7 mouse cellular contexts compared by ENCODE assay signal in genomic region chr5:149321909-149322841, GRCm38 (mm10). TPM values are rescaled to one million over a fixed set of nuclear protein-coding genes. Genes with fewer than 3 reads are reported as not detected.
DNase-seq lines count a peak whose midpoint lies in the region; ATAC-seq and TF ChIP-seq lines count a peak whose summit lies in the region.

No protein-coding gene starts in this region.

- H3K4me1 ChIP-seq in embryonic facial prominence, embryonic 11.5 days (ENCODE audit: control insufficient read depth, insufficient read depth, low read length), result peaks cover 7% of the 10 kb centered on the region
- peaks cover 33% of the 10 kb centered on the region for H3K4me1 ChIP-seq in midbrain, embryonic 11.5 days (ENCODE audit: control insufficient read depth, insufficient read depth, low read length)
- H3K4me1 ChIP-seq in thymus, adult 2 months (replicated peaks; ENCODE audit: control insufficient read depth, insufficient read depth, low read length), result peaks cover 67% of the 10 kb centered on the region

- H3K9ac ChIP-seq in embryonic facial prominence, embryonic 11.5 days (replicated peaks; ENCODE audit: low read length), result peak overlapping the region; percentile 1; the same call in 1 of the 2 replicates
- H3K9ac ChIP-seq in midbrain, embryonic 11.5 days (ENCODE audit: low read length), result no peak overlapping the region

- H3K36me3 ChIP-seq in embryonic facial prominence, embryonic 11.5 days (replicated peaks; ENCODE audit: control insufficient read depth, insufficient read depth, low read depth, low read length), result no peaks in the 10 kb centered on the region
- H3K36me3 ChIP-seq in midbrain, embryonic 11.5 days (ENCODE audit: control insufficient read depth, insufficient read depth, low read length), result no peaks in the 10 kb centered on the region
- no peaks in the 10 kb centered on the region for H3K36me3 ChIP-seq in thymus, adult 2 months (ENCODE audit: control insufficient read depth, insufficient read depth, low read length)

- H3K27ac ChIP-seq in embryonic facial prominence, embryonic 11.5 days (replicated peaks; ENCODE audit: low read depth, low read length), result peak overlapping the region; percentile 94
- H3K27ac ChIP-seq in midbrain, embryonic 11.5 days (ENCODE audit: low read depth, low read length), result peak overlapping the region; percentile 25; the same call in 1 of the 2 replicates
- H3K27ac ChIP-seq in thymus, adult 2 months (ENCODE audit: control insufficient read depth, insufficient read depth, low read length), result no peak overlapping the region

- TF ChIP-seq CTCF in Patski (IDR thresholded peaks at IDR 0.05), result no peak
- TF ChIP-seq CTCF in thymus, adult 2 months (IDR thresholded peaks at IDR 0.05; ENCODE audit: borderline replicate concordance, control insufficient read depth, extremely low read depth, insufficient read depth, low read length, poor library complexity), result no peak

- no peak for DNase-seq in Patski (ENCODE audit: low read depth, low spot score)
- peak; percentile 65 for DNase-seq in embryonic facial prominence, embryonic 11.5 days (ENCODE audit: low spot score)
- peak; percentile 62 for DNase-seq in kidney, adult 18-20 months
- peak; percentile 90 for DNase-seq in midbrain, embryonic 11.5 days (ENCODE audit: low spot score, missing footprints)
- DNase-seq in spleen, postnatal 36 days (ENCODE audit: low spot score in 2 of 2), result no peak
- no peak for DNase-seq in adrenal gland, postnatal 10 days
- DNase-seq in thymus, adult 2 months, result no peak

- no peak overlapping the region for H3K4me3 ChIP-seq in embryonic facial prominence, embryonic 11.5 days (ENCODE audit: low read depth, low read length)
- H3K4me3 ChIP-seq in midbrain, embryonic 11.5 days (ENCODE audit: low read depth, low read length), result no peak overlapping the region
- H3K4me3 ChIP-seq in thymus, adult 2 months (ENCODE audit: control insufficient read depth, insufficient read depth, low read length), result no peak overlapping the region

- no peak for TF ChIP-seq POLR2A in thymus, adult 2 months (IDR thresholded peaks at IDR 0.05; ENCODE audit: control insufficient read depth, extremely low read depth, insufficient read depth, low read length, poor library complexity)

- POLR2A ChIA-PET in Patski (lab: Charles Lee), result interaction anchor here (0.6 to 0.8 kb wide), 3 partner anchors 11 to 41 kb away, joined by 3 to 14 read pairs (median 6); no protein-coding TSS in a partner anchor

- 0 out of 2 replicates have a peak overlapping the region, but pooled peaks have one; percentile 2 for H3K4me2 ChIP-seq in embryonic facial prominence, embryonic 11.5 days (ENCODE audit: low read depth, low read length)
- H3K4me2 ChIP-seq in midbrain, embryonic 11.5 days, result no peak overlapping the region

- H3K9me3 ChIP-seq in embryonic facial prominence, embryonic 11.5 days (replicated peaks; ENCODE audit: control insufficient read depth, low read length), result no peaks in the 10 kb centered on the region
- H3K9me3 ChIP-seq in midbrain, embryonic 11.5 days (ENCODE audit: control insufficient read depth, low read length), result no peaks in the 10 kb centered on the region

- ATAC-seq in Patski, result peak; percentile 42
- no peak for ATAC-seq in embryonic facial prominence, embryonic 11.5 days (replicated peaks; ENCODE audit: insufficient number of reproducible peaks, low FRiP score, low TSS enrichment, low read depth)
- ATAC-seq in midbrain, embryonic 11.5 days (ENCODE audit: low FRiP score), result no peak

- CTCF ChIA-PET in Patski (lab: Charles Lee), result interaction anchor here (0.8 kb wide), 1 partner anchor 36 kb away, joined by 3 read pairs; no protein-coding TSS in a partner anchor

- 26% methylated on average over 15 of the region's 15 CpGs for WGBS in embryonic facial prominence, embryonic 11.5 days
- 70% methylated on average over 15 of the region's 15 CpGs for WGBS in midbrain, embryonic 11.5 days
- WGBS in thymus, adult 2 months, result 92% methylated on average over 15 of the region's 15 CpGs

- in situ Hi-C loops in Patski (cut with MboI; ENCODE audit: low pct_unique_long_range_greater_than_20kb), result no loop called here

- no peaks in the 10 kb centered on the region for H3K27me3 ChIP-seq in Patski
- H3K27me3 ChIP-seq in embryonic facial prominence, embryonic 11.5 days (ENCODE audit: control insufficient read depth, insufficient read depth, low read length), result no peaks in the 10 kb centered on the region
- no peaks in the 10 kb centered on the region for H3K27me3 ChIP-seq in midbrain, embryonic 11.5 days (ENCODE audit: control insufficient read depth, insufficient read depth, low read length)
- no peaks in the 10 kb centered on the region for H3K27me3 ChIP-seq in thymus, adult 2 months (ENCODE audit: control insufficient read depth, insufficient read depth, low read length)

RNA-seq across cellular contexts. Expression of gene Alox5ap, which starts 57.6 kb away (rescaled TPM):
- polyA plus RNA-seq in Patski (2021), result 0.64 TPM
- polyA plus RNA-seq in embryonic facial prominence, embryonic 11.5 days (2014; fragmentation: Nextera tagmentation; extraction: Ambion mirVana), result 8.5 and 8.7 TPM in 2 replicates
- polyA plus RNA-seq in midbrain, embryonic 11.5 days (2014; fragmentation: Nextera tagmentation; extraction: Ambion mirVana), result 6.3 and 9.3 TPM in 2 replicates
- total RNA-seq in adrenal gland, postnatal 10 days (2021), result 10 to 100 TPM; 10.3 to 15.3 TPM
- polyA plus RNA-seq in thymus, adult 2 months (2012; rRNA removed), result 31.6 and 50.1 TPM in 2 replicates

Comparison
In these comparisons a context has a peak if more than half of its experiments do, and no peak if none do; other contexts are left out.
1. DNase-seq: peak in embryonic facial prominence, embryonic 11.5 days (single experiment), kidney, adult 18-20 months (single experiment) and midbrain, embryonic 11.5 days (single experiment); none in Patski (single experiment), spleen, postnatal 36 days (0 of 2), adrenal gland, postnatal 10 days (single experiment) and thymus, adult 2 months (single experiment).